Mouse (Mus musculus): ENCODE measurements around the gene Nkd1. TPM values are rescaled to one million over a fixed set of nuclear protein-coding genes. Genes with fewer than 3 reads are reported as not detected.

Gene Nkd1
- polyA plus RNA-seq (2017; shearing (Covaris generic)): not detected

DNA sequence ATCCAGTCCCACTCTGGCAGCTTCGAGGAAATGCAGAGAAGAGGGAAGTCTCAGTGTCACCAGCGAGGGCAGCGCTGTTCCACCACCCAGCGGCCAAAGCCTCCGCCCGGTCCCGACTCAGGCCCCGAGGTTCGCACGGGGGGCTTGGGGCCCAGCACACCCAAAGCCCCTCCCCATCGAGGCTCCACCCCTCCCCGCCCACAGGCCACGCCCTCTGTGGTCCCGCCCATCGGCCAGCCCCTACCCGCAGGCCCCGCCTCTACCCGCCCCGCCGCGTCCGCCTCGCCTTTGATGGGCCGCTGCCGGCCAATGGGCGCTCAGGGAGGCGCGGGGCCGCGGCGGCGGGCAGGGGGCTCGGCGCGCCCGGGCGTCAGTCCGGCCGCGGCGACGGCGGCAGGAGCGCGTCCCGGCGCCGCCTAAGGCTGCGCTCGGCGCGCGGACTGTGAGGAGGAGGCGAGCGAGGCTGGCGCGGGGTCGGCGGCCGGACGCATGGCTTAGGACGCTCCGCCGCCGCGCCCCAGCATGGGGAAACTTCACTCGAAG is at the start of gene Nkd1:
Nkd1 (plus strand) TSS at position 370 of the 543 bp plus-strand sequence.
- no peak for ATAC-seq

GRCm38 (mm10) chr8:88481290-88481689 is 39.9 kb upstream of the Nkd1 start:
- no peak for ATAC-seq

DNA sequence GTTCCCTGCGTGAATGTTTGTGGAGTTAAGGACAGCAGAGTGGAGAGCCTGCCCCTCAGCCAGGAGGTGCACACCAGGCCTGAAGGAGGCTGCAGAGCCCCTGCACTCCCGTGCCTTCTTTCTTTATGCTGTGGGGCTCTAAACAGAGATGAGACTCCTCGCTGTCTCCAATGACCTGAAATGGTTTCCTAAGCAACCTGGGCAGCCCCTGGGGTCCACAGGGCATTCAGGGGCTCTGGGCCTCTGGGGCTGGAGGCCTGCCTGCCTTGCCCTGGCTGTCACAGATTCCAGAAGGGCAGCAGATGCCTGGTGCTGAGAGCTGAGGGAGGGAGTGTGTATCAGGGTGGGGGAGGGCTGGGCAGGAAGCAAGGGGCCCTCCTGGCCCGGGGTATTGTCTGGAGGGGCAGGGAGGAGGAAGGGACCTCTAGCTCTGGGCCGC is 32.7 kb upstream of the Nkd1 start:
- ATAC-seq: no peak

DNA sequence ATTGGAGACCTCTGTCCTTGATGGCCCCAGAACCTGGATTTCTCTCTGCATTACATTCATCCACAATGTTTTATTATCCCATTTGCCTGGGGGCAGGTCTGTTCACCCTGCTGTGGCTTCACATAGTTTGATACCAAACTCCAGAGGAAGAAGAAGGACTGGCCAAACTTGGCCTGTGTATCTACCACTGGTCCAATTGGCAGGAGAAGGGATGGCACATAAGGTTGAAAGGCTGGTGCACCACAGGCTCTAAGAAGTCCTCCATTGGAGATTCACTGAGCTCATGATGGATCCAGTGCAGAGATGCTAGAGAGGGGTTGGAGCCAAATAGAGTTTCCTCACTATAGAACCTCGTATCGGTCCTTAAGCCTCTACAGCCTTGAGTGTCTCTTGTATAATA is 27.1 kb upstream of the Nkd1 start:
- no peak for ATAC-seq

GRCm38 (mm10) chr8:88495071-88495805 is 25.9 kb upstream of the Nkd1 start:
- no peak for ATAC-seq

GRCm38 (mm10) chr8:88502143-88502542 is 19.0 kb upstream of the Nkd1 start:
- ATAC-seq: no peak

DNA sequence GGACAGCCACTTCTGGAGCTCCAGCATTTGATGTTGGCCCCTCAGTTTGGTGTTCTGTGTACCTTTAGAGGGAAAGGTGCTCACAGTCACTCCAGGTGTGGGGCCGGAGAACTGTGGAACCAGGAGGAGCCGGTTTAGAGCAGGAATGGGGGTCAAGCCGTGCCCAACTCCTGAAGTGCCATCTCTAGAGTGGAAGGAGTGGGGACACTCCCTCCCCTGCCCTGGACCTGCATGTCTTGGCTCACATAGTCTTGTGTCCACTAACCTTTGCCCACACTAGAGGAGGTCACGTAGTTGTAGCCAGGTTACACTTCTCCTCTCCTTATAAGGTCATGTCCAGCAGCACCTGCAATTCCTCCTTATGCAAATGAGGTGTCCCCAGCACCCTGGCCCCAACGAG is 14.2 kb upstream of the Nkd1 start:
- no peak for ATAC-seq

- ATAC-seq: no peak
These were observed 10.1 kb upstream of the Nkd1 start for GRCm38 (mm10) chr8:88511061-88511460.

- ATAC-seq: no peak
These were observed 8.9 kb upstream of the Nkd1 start for GRCm38 (mm10) chr8:88512094-88512794.

GRCm38 (mm10) chr8:88518047-88518446 is 3.1 kb upstream of the Nkd1 start:
- ATAC-seq: no peak

- no peak for ATAC-seq
These were observed 773 bp upstream of the Nkd1 start for GRCm38 (mm10) chr8:88520381-88520780.

- no peak for ATAC-seq
These were observed 624 bp downstream of the Nkd1 start for GRCm38 (mm10) chr8:88521541-88522414.

DNA sequence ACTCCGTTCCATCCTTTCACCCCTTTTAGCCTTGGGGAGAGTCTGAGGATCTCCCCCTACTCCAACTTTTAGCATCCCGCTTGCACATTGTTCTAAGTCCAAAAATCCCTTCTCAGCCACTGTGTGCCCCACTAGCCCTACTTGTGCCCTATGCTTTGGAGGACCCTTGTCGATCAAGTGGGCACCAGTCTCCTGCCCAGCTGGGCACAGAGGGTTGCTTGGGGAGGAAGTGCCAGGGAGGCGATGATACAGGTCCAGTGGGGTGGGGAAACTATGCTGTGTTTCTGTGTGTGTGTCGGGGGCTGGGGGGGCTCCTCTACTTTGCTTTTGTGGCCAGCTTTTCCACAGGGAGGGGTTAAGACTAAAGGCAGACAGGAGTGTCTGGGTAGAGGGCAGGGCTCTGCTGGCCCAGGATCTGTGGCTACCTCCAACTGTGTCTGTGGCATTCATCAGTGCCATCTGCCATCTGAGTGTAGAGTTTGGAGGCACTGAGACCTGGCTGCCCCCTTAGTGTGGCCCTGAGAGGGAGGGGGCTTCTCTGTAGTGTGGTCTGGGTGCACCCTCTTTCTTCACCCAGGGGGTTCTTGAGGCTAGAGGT is 1.4 kb downstream of the Nkd1 start:
- ATAC-seq: no peak

GRCm38 (mm10) chr8:88523621-88524020 is 2.5 kb downstream of the Nkd1 start:
- ATAC-seq: no peak

DNA sequence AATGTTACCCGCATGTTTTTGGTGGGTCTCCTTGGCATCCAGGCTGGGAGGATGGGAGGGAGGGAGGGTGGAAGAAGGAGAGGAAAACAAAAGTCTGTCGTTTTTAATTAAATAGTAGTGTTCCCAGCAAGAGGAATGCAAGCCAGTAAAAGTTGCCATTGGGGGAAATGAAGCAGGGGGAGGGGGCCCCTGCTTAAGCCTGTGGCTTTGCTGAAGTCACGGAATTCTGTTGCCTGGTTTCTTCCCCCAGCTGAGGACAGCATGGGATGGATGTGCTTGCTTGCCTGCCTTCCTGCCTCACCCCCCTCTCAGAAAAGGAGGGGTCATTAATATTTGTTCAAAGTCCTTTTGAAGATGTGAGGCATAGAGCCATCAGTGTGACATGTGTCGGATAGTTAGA is 3.0 kb downstream of the Nkd1 start:
- ATAC-seq: no peak

DNA sequence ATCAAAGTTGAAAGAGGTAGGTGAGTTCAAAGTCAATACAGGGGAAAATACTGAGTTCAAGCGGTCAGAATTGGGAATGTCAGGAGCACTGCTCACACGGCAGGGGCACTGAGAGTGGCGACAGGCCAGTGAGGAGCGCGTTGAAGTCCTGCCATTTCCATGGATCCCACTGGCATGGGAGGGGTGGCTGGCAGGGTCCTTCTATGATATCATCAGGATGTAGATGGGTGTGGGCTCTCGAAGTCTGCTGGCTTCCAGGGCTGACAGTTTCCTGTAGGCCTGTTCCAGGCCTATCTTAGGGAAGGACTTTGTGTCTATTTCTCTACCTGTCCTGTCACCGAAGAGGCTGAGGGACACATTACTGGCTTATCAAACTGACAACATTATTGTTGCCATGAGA is 3.7 kb downstream of the Nkd1 start:
- no peak for ATAC-seq

- no peak for ATAC-seq
These were observed 5.1 kb downstream of the Nkd1 start for GRCm38 (mm10) chr8:88526296-88526695.

DNA sequence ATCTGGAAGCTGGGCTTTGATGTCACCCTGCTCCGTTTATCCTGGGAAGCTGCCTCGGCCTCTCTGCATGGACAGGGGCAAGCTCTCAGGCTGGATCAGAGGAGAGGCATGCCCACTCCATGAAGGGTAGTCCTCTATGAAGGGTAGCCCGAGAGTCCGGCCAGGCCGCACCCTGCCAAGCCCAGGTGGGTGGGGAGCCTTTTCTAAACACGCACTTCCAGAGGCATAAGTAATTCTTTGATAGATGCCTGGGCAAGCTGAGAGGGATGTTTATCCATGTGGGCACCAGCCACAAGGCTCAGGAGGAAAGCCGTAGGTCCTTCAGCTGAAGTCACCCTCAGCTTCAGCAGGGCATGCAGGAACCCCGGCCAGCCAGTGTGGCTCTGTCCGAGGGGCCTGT is 7.0 kb downstream of the Nkd1 start:
- ATAC-seq: no peak

GRCm38 (mm10) chr8:88529798-88530197 is 8.6 kb downstream of the Nkd1 start:
- ATAC-seq: no peak

- ATAC-seq: no peak
These were observed 15.9 kb downstream of the Nkd1 start for GRCm38 (mm10) chr8:88537081-88537480.

DNA sequence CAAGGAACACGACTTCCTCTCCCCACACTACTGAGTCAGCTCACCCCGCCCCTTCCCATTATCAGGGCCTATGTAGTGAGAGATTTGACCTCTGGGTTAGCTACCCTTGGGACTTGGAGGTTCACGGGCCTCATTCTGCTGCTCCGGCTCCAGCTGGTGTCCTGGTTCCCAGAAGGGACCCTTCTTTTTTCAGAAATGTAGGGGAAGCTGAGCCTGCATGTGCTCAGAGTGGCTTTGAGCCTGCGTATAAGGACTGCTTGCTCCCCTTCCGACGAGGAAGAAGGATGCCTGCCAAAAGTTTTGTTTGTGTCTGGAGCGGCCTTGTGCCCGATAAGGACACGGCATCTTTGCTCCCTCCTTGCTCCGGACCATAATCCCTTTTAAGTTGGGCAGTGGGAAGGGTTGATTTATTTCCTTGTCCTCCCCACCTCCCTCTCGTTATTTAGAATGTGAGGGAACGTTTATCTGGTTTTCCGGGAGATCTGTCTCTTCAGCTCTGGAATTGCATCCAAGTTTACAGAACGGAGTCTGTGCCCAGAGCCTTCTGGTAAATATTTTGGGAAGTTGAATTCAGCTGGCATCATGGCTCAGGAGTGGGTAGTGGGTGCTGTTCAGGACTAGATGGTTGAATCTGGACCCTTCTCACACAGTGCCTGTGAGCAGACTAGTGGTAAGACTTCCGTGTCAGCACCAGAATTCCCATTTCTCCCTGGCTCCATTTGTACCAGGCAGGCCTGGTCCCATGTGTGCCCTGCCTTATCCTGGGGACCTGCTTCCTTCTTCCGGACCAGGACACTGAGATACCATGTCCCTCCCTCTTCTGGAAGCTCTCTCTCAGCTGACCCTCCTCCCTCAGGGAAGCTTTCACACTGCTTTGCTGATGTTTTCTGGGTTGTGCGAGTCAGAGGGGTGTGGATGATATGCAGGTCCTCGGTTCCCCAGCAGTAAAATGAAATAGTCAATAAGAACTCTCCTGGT is 17.1 kb downstream of the Nkd1 start:
- no peak for ATAC-seq

Data from CD4-positive, CD25-positive, alpha-beta regulatory T cell, adult 4 months (primary cell).